Mouse (Mus musculus): ENCODE measurements at regions not wholly inside any gene's neighbourhood (a gene's known extent, or its start where the extent isn't known, plus 50 kb on each side); places are given as distances from the start of the nearest gene placed in this dataset.

GRCm38 (mm10) chr10:96871559-96872160 lies 254.9 kb downstream of the Btg1 start:
- DNase-seq = no peak

GRCm38 (mm10) chr10:96874646-96875045 lies 257.8 kb downstream of the Btg1 start:
- DNase-seq = no peak

DNA sequence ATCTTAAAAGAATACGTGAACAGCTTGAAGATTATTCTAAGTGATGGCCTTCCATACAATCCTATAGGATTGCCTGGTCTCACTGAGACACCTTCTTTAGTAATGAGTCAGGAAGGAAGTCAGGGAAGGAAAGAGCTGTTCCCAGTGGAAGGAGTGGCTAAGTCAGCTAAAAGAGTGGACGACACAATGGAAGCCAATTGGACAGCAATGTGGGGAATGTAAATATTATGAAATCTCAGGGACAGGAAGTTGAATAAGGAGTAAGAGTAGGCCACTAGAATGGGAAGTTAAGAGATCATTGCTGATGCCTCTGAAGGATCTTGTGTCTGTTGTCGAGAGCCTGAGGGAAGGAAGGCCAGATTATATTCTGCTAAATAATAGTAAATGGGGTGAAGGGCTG lies 258.9 kb downstream of the Btg1 start:
- DNase-seq = no peak

DNA sequence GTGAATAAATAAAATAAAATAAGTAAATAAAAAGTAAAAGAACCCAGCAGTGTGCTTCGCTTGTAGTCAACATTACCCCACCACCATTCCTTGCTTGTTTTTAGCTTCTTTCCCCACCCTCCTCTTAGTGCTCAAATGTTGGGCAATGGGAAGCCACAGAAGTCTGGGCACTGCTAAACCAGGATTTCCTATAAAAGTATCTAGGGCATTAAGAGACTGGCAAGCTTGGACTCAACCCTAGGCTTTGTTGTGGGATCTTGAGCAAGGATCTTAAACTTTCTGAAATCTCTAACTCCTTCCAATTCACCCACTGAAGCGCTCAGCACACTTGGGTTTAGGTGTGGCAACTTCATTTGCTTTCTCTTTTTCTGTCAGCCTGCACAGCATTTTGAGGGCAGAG lies 262.6 kb downstream of the Btg1 start:
- no peak for DNase-seq

DNA sequence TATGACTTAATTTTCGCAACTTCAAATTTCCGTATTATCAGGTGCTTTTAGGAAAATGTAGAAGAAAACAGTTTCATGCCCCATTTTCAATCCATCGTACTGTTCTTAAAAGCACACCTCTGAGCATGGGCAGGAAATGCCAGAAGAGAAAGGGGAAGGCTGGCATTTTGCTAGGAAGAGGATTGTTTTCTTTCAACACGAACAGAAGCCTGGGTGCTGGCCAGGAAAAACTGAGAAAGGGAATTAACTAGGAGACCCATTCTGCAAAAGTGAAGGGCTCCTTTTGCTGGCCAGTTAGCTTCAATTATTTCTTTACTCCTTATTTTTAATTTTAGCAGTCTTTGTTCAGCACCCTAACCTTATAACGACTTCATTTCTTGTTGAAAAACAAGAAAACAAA lies 264.0 kb downstream of the Btg1 start:
- peak; percentile 11 to 24 for DNase-seq

GRCm38 (mm10) chr10:96881212-96881611 lies 264.4 kb downstream of the Btg1 start:
- no peak for DNase-seq

- DNase-seq = no peak
Observed at GRCm38 (mm10) chr10:96881660-96882059, 264.9 kb downstream of the Btg1 start.

- no peak for DNase-seq
Observed at GRCm38 (mm10) chr10:96901150-96901549, 284.3 kb downstream of the Btg1 start.

DNA sequence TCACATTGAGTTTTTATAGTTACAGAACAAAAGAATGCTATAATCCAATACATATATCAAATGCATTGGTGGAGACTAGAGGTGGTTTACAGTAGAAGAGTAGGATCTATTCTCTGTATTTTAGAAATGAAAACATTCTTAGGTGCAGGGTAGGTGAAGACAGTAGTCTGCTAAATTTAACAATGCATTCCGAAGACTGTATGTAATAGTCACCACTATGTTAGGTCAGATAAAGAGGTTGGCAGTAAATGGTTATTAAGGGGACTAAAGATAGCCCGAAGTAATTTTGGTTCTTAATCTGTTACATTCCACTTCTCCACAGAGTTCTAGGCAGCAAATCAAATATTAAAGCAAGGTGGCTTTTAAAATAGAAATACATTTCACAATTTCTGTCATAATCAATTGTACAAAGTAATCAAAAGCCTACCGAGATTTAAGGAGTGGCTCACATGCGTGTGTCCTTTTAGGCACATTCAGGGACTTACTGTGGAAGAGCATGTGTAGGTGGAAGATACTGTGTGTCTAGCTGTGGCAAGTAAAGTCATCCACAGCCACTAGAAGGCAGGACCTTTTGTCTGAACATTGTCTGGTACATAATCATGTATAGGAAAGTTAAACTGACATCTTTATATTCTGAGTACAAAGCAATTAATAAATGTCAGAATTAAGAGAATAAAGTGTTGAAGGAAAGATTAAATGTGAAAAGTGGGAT lies 288.4 kb downstream of the Btg1 start:
- no peak for DNase-seq

- DNase-seq = no peak
Observed at GRCm38 (mm10) chr10:96909661-96910315, 293.0 kb downstream of the Btg1 start.

DNA sequence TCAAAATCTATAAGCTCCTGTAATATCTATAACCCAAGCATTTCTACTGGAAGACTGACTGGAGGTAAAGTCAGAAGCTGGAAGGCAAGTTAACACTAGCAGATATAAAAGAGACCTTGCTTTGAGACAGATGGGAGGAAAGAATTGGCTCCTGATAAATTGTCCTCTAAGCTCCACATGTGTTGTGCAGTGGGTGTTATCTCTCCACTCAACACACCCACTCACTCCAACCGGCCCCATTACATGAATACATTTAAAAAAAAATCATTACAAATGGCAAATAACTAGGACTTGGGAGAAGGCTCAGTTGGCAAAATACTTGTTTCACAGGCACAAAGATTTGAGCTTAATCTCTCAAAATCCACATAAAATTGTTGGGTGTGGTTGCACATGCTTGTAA lies 304.4 kb downstream of the Btg1 start:
- DNase-seq = no peak

DNA sequence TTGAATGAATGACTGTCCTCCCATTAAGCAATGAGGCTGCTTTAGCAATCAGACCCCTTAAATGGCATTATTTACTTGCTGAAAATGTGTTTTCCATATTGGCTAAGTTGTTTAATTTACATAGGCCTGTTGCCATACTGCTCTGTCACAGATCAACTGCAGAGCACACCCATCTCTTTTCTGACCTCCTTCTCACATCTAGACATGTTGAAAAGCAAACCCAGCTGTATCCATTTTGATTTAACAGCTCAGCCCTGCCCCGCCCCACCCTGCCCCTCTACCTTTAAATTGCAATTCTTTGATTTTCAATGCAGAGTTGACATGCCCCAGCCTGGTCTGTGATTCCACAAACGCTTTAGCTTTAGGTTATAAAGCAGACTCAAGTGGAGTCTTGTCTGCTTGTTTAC lies 307.5 kb downstream of the Btg1 start:
- no peak for DNase-seq

DNA sequence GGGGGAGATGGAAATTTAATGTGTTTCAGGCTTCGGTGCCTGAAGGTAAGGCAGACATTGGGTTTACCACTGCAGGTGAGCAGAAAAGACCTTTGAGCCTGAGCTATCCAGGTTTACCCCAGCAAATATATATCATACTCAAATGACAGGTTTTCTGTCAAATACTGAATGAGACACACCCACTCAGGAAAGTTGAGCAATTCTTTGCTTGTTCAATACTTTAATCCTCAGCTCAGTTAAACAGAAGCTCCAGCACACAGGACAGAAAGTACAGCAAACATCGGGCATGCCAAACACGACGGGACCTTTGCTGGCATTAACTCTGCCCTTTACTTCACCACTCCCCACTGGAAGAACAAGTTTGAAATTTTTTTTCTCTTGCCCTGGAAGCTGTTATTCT lies 307.9 kb downstream of the Btg1 start:
- no peak for DNase-seq

- no peak for DNase-seq
Observed at GRCm38 (mm10) chr10:96925771-96926170, 309.0 kb downstream of the Btg1 start.

- DNase-seq = peak; percentile 85
Observed at GRCm38 (mm10) chr10:96934661-96935060, 317.9 kb downstream of the Btg1 start.

GRCm38 (mm10) chr10:96940887-96941518 lies 324.2 kb downstream of the Btg1 start:
- no peak for DNase-seq

DNA sequence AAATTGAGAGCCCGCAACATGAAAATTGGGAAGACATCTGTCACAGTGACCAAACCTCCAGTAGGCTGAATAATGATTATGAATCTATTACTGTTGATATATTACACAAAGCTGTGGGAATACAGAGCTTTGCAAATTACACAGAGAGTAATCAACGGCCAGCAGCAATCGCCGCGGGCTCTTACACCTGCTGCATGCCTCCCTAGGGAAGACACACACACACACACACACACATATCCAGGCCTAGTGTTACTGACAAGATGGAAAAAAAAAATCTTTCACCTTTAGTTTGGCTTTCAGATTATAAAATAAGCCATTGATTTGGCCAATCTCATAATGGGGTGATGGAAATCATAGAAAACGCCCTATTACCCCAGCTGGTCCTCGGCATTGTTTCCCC lies 327.4 kb downstream of the Btg1 start:
- DNase-seq = no peak

GRCm38 (mm10) chr10:96947971-96948370 lies 331.2 kb downstream of the Btg1 start:
- DNase-seq = no peak

DNA sequence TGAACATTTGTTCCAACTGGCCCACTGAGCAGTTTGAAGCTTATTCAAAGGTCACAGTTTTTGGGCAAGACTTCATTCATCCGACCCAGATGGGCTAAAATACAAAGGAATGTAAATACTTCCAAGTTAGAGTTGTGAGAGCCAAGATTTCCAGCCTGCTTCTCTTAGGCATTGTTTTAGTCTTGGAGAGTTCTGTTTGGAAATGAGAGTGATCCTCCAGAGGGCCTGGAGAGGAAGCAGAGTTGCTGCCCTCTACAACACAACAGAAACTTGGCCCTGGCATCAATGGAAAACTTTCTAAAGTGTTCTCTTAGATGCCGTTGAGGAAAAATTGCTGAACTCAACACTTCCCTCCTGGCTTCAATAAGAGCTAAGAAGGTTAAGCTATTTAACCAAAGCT lies 332.1 kb downstream of the Btg1 start:
- DNase-seq = no peak

GRCm38 (mm10) chr10:96955036-96955775 lies 338.4 kb downstream of the Btg1 start:
- peak; percentile 10 to 19 for DNase-seq

- peak; percentile 7 to 32 for DNase-seq
Observed at GRCm38 (mm10) chr10:96955776-96956448, 339.1 kb downstream of the Btg1 start.

DNA sequence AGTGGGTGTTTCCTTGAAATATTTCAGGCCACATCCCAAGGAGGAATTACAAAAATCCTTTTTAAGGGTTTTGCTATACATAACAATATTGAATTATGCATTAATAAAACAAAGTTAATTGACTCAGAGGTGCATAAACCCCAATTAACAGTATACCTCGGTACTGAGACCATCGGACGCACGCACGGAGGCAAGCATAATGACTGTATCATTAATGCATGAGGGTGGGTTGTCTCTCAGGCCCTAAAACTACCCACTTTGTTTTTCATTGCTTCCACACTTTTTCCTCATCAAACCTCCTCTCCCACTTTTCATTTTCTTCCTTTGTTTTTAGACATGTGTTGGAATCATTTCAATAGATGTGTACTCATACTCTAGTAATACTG lies 339.6 kb downstream of the Btg1 start:
- DNase-seq = no peak

All from cerebellum, postnatal 10 days (tissue).